In genomic region chr8:104130916-104131315, GRCm38 (mm10) we compare ENCODE assay signal across 24 mouse cellular contexts. TPM values are rescaled to one million over a fixed set of nuclear protein-coding genes. Genes with fewer than 3 reads are reported as not detected.
DNase-seq lines count a peak whose midpoint lies in the region; ATAC-seq and TF ChIP-seq lines count a peak whose summit lies in the region.
"Had no signal": no experiment of that assay in that cellular context is flagged by ENCODE, and none has a peak within 500 bp of the region (broad histone marks: within the 10 kb centered on the region; RNA-seq: fewer than 3 reads in every experiment).

No protein-coding gene starts in this region.

- no peak for ATAC-seq in intestine, embryonic 14.5 days (replicated peaks; ENCODE audit: low FRiP score, low TSS enrichment, low read depth)
- ATAC-seq in intestine, postnatal 0 days, result no peak
- ATAC-seq: activated CD4-positive, CD25-positive, alpha-beta regulatory T cell, adult 4 months; CD4-positive, CD25-positive, alpha-beta regulatory T cell, adult 4 months; forebrain, embryonic 13.5 days; forebrain, embryonic 15.5 days; Patski had no signal

- H3K4me3 ChIP-seq in intestine, embryonic 14.5 days (ENCODE audit: low read depth, low read length), result no peak overlapping the region
- H3K4me3 ChIP-seq in intestine, postnatal 0 days (ENCODE audit: low read depth, low read length), result no peak overlapping the region
- H3K4me3 ChIP-seq: embryonic facial prominence, embryonic 10.5 days; embryonic facial prominence, embryonic 12.5 days; forebrain, embryonic 13.5 days; forebrain, embryonic 15.5 days had no signal

- no peak overlapping the region for H3K4me2 ChIP-seq in intestine, embryonic 14.5 days (ENCODE audit: low read length)
- no peak overlapping the region for H3K4me2 ChIP-seq in intestine, postnatal 0 days (replicated peaks; ENCODE audit: low read depth)
- H3K4me2 ChIP-seq: embryonic facial prominence, embryonic 12.5 days; forebrain, embryonic 13.5 days; forebrain, embryonic 15.5 days had no signal

- no peaks in the 10 kb centered on the region for H3K27me3 ChIP-seq in intestine, embryonic 14.5 days (replicated peaks; ENCODE audit: control insufficient read depth, insufficient read depth, low read length)
- no peaks in the 10 kb centered on the region for H3K27me3 ChIP-seq in intestine, postnatal 0 days (replicated peaks; ENCODE audit: control insufficient read depth, insufficient read depth, low read length)
- H3K27me3 ChIP-seq: CH12.LX; embryonic facial prominence, embryonic 12.5 days; forebrain, embryonic 13.5 days; forebrain, embryonic 15.5 days had no signal

- H3K27ac ChIP-seq in intestine, embryonic 14.5 days (ENCODE audit: low read depth), result no peak overlapping the region
- H3K27ac ChIP-seq in intestine, postnatal 0 days (ENCODE audit: low read depth, low read length), result no peak overlapping the region
- H3K27ac ChIP-seq: embryonic facial prominence, embryonic 10.5 days; embryonic facial prominence, embryonic 12.5 days; forebrain, embryonic 13.5 days; forebrain, embryonic 15.5 days had no signal

- 91% methylated on average over 9 of the region's 9 CpGs for WGBS in intestine, embryonic 14.5 days
- 92% methylated on average over 9 of the region's 9 CpGs for WGBS in intestine, postnatal 0 days

- H3K9ac ChIP-seq in intestine, embryonic 14.5 days (ENCODE audit: low read length), result no peak overlapping the region
- no peak overlapping the region for H3K9ac ChIP-seq in intestine, postnatal 0 days (ENCODE audit: low read depth, low read length)
- H3K9ac ChIP-seq: embryonic facial prominence, embryonic 12.5 days; forebrain, embryonic 13.5 days; forebrain, embryonic 15.5 days had no signal

- peak; percentile 78 for DNase-seq in heart, adult 11 months
- no peak for DNase-seq in heart, postnatal 4 days
- DNase-seq in intestine, embryonic 14.5 days (ENCODE audit: low spot score), result peak; percentile 29
- DNase-seq in testis, postnatal 10 days (ENCODE audit: low spot score), result peak; percentile 25
- no peak for DNase-seq in testis, postnatal 14 days (ENCODE audit: low spot score)
- DNase-seq: adrenal gland, adult 8-10 months; adrenal gland, postnatal 14 days; adrenal gland, postnatal 36 days; B cell, adult 2 months; cerebellum, adult 11-12 months; cerebellum, adult 2 months; cerebellum, adult 9-10 months; cerebellum, postnatal 10 days; cerebellum, postnatal 25 days had no signal

- H3K36me3 ChIP-seq in intestine, embryonic 14.5 days (ENCODE audit: control insufficient read depth, insufficient read depth, low read length), result no peaks in the 10 kb centered on the region
- no peaks in the 10 kb centered on the region for H3K36me3 ChIP-seq in intestine, postnatal 0 days (ENCODE audit: control insufficient read depth, insufficient read depth)
- H3K36me3 ChIP-seq: embryonic facial prominence, embryonic 10.5 days; embryonic facial prominence, embryonic 12.5 days; forebrain, embryonic 15.5 days; G1E had no signal

- TF ChIP-seq CTCF in intestine, postnatal 0 days (IDR thresholded peaks at IDR 0.05; ENCODE audit: low read depth), result no peak

- no peaks in the 10 kb centered on the region for H3K9me3 ChIP-seq in intestine, embryonic 14.5 days (ENCODE audit: control insufficient read depth, low read length)
- H3K9me3 ChIP-seq in intestine, postnatal 0 days (ENCODE audit: control insufficient read depth), result no peaks in the 10 kb centered on the region
- H3K9me3 ChIP-seq: embryonic facial prominence, embryonic 10.5 days; embryonic facial prominence, embryonic 12.5 days; forebrain, embryonic 13.5 days; forebrain, embryonic 15.5 days had no signal

- H3K4me1 ChIP-seq in intestine, embryonic 14.5 days (replicated peaks; ENCODE audit: control insufficient read depth, insufficient read depth, low read length), result no peaks in the 10 kb centered on the region
- H3K4me1 ChIP-seq in intestine, postnatal 0 days (replicated peaks; ENCODE audit: control insufficient read depth, insufficient read depth, low read length), result no peaks in the 10 kb centered on the region
- H3K4me1 ChIP-seq: embryonic facial prominence, embryonic 10.5 days; embryonic facial prominence, embryonic 12.5 days; forebrain, embryonic 13.5 days had no signal

RNA-seq across cellular contexts. Expression of gene Cdh5, which starts 29.5 kb away (rescaled TPM):
- 100 to 1,000 TPM; 260 to 270 TPM for total RNA-seq in heart, postnatal 4 days (2021)
- polyA plus RNA-seq in intestine, embryonic 14.5 days (2014; fragmentation: Nextera tagmentation; extraction: Ambion mirVana), result 26.6 and 28.3 TPM in 2 replicates
- polyA plus RNA-seq in intestine, postnatal 0 days (2015; fragmentation: Nextera tagmentation; extraction: Ambion mirVana), result 12.1 and 12.4 TPM in 2 replicates
- polyA plus RNA-seq: CD4-positive, CD25-positive, alpha-beta regulatory T cell, adult 4 months; G1E; Patski had no signal

RNA-seq across cellular contexts. Expression of gene Bean1, which starts 39.3 kb away (rescaled TPM):
- 1 to 10 TPM; 4.4 to 5.1 TPM for total RNA-seq in heart, postnatal 4 days (2021)
- 2.3 and 2.4 TPM in 2 replicates for polyA plus RNA-seq in intestine, embryonic 14.5 days (2014; fragmentation: Nextera tagmentation; extraction: Ambion mirVana)
- 0.85 TPM in 2 replicates for polyA plus RNA-seq in intestine, postnatal 0 days (2015; fragmentation: Nextera tagmentation; extraction: Ambion mirVana)
- total RNA-seq: CH12.LX, G1E had no signal
- polyA plus RNA-seq: activated CD4-positive, CD25-positive, alpha-beta regulatory T cell, adult 4 months; CD4-positive, CD25-positive, alpha-beta regulatory T cell, adult 4 months; G1E; Patski had no signal

Comparison
In these comparisons a context has a peak if more than half of its experiments do, and no peak if none do; other contexts are left out.
1. DNase-seq: peak in heart, adult 11 months (single experiment), intestine, embryonic 14.5 days (single experiment) and testis, postnatal 10 days (single experiment); none in heart, postnatal 4 days (single experiment) and testis, postnatal 14 days (single experiment).